Mouse (Mus musculus): ENCODE results near the gene Kng2.
"Not testable (repeated sequence)": the region's sequence is repeated elsewhere in the genome, so short reads cannot be mapped to it uniquely, and the experiment has no call there.

Kng2 gene

GRCm38 (mm10) chr16:23028966-23029600 lies at the start of gene Kng2:
TSS of gene Kng2 (minus strand) at chr16:23029482.
- DNase-seq (ENCODE audit: low spot score) = not testable (repeated sequence)

GRCm38 (mm10) chr16:23077516-23077915 lies 48.2 kb upstream of the Kng2 start:
- DNase-seq (ENCODE audit: low spot score) = not testable (repeated sequence)

- not testable (repeated sequence) for DNase-seq (ENCODE audit: low spot score)
These were observed 31.6 kb upstream of the Kng2 start for GRCm38 (mm10) chr16:23060781-23061325.

- DNase-seq (ENCODE audit: low spot score) = not testable (repeated sequence)
These were observed 30.3 kb upstream of the Kng2 start for GRCm38 (mm10) chr16:23059630-23060029.

GRCm38 (mm10) chr16:23057668-23058447 lies 28.6 kb upstream of the Kng2 start, which contains the start of gene Kng1:
TSS of gene Kng1 (plus strand) at chr16:23057865.
- DNase-seq (ENCODE audit: low spot score) = not testable (repeated sequence)

- DNase-seq (ENCODE audit: low spot score) = no peak
These were observed 17.0 kb upstream of the Kng2 start for GRCm38 (mm10) chr16:23046319-23046718.

GRCm38 (mm10) chr16:23040876-23041275 lies 11.6 kb upstream of the Kng2 start:
- DNase-seq (ENCODE audit: low spot score) = no peak

- DNase-seq (ENCODE audit: low spot score) = no peak
These were observed 10.0 kb upstream of the Kng2 start for GRCm38 (mm10) chr16:23039281-23039680.

- no peak for DNase-seq (ENCODE audit: low spot score)
These were observed 8.5 kb upstream of the Kng2 start for GRCm38 (mm10) chr16:23037744-23038143.

- DNase-seq (ENCODE audit: low spot score) = no peak
These were observed 4.4 kb upstream of the Kng2 start for GRCm38 (mm10) chr16:23033673-23034072.

- DNase-seq (ENCODE audit: low spot score) = no peak
These were observed 1.6 kb upstream of the Kng2 start for GRCm38 (mm10) chr16:23030673-23031435.

- not testable (repeated sequence) for DNase-seq (ENCODE audit: low spot score)
These were observed 1.9 kb downstream of the Kng2 start for GRCm38 (mm10) chr16:23027341-23027740.

- DNase-seq (ENCODE audit: low spot score) = no peak
These were observed 2.7 kb downstream of the Kng2 start for GRCm38 (mm10) chr16:23026582-23026981.

GRCm38 (mm10) chr16:23025111-23025510 lies 4.2 kb downstream of the Kng2 start:
- DNase-seq (ENCODE audit: low spot score) = no peak

- not testable (repeated sequence) for DNase-seq (ENCODE audit: low spot score)
These were observed 8.7 kb downstream of the Kng2 start for GRCm38 (mm10) chr16:23020571-23020970.

- not testable (repeated sequence) for DNase-seq (ENCODE audit: low spot score)
These were observed 14.6 kb downstream of the Kng2 start for GRCm38 (mm10) chr16:23014645-23015044.

- DNase-seq (ENCODE audit: low spot score) = not testable (repeated sequence)
These were observed 15.5 kb downstream of the Kng2 start for GRCm38 (mm10) chr16:23013786-23014185.

GRCm38 (mm10) chr16:22996951-22997350 lies 32.3 kb downstream of the Kng2 start:
- DNase-seq (ENCODE audit: low spot score) = not testable (repeated sequence)

- no peak for DNase-seq (ENCODE audit: low spot score)
These were observed 61.8 kb downstream of the Kng2 start for GRCm38 (mm10) chr16:22967383-22968030.

GRCm38 (mm10) chr16:22963293-22963692 lies 66.0 kb downstream of the Kng2 start:
- no peak for DNase-seq (ENCODE audit: low spot score)

- no peak for DNase-seq (ENCODE audit: low spot score)
These were observed 67.0 kb downstream of the Kng2 start for GRCm38 (mm10) chr16:22962256-22962655.

- no peak for DNase-seq (ENCODE audit: low spot score)
These were observed 68.2 kb downstream of the Kng2 start for GRCm38 (mm10) chr16:22961073-22961472.

Measured in ovary, postnatal 14 days (tissue).